Mouse (Mus musculus): ENCODE measurements around the gene Arhgap42.

The Arhgap42 gene

GRCm38 (mm10) chr9:9238438-9239391 is at the start of gene Arhgap42:
TSS of gene Arhgap42 (minus strand) at chr9:9239101.
- in situ Hi-C loops (cut with MboI; ENCODE audit: unreplicated experiment in 2 of 2), result loop anchor here in 1 of 2 experiments (5.0 to 10.0 kb wide), 2 partner anchors 41 to 84 kb away; no protein-coding TSS in a partner anchor

GRCm38 (mm10) chr9:9288140-9288539 is 49.2 kb upstream of the Arhgap42 start:
- in situ Hi-C loops (cut with MboI; ENCODE audit: unreplicated experiment in 2 of 2), result no loop called here

- in situ Hi-C loops (cut with MboI; ENCODE audit: unreplicated experiment in 2 of 2), result loop anchor here in 1 of 2 experiments (25.0 kb wide), 1 partner anchor 93 kb away; no protein-coding TSS in a partner anchor
Measured at GRCm38 (mm10) chr9:9269305-9269704, 30.4 kb upstream of the Arhgap42 start.

- in situ Hi-C loops (cut with MboI; ENCODE audit: unreplicated experiment in 2 of 2), result loop anchor here in 1 of 2 experiments (25.0 kb wide), 1 partner anchor 94 kb away; no protein-coding TSS in a partner anchor
Measured at GRCm38 (mm10) chr9:9267606-9268601, 29.0 kb upstream of the Arhgap42 start.

- in situ Hi-C loops (cut with MboI; ENCODE audit: unreplicated experiment in 2 of 2), result loop anchor here in 1 of 2 experiments (25.0 kb wide), 1 partner anchor 99 kb away; no protein-coding TSS in a partner anchor
Measured at GRCm38 (mm10) chr9:9263543-9263942, 24.6 kb upstream of the Arhgap42 start.

GRCm38 (mm10) chr9:9262479-9262878 is 23.6 kb upstream of the Arhgap42 start:
- in situ Hi-C loops (cut with MboI; ENCODE audit: unreplicated experiment in 2 of 2), result loop anchor here in 1 of 2 experiments (25.0 kb wide), 1 partner anchor 100 kb away; no protein-coding TSS in a partner anchor

GRCm38 (mm10) chr9:9254764-9255163 is 15.9 kb upstream of the Arhgap42 start:
- in situ Hi-C loops (cut with MboI; ENCODE audit: unreplicated experiment in 2 of 2), result loop anchor here in 1 of 2 experiments (25.0 kb wide), 1 partner anchor 108 kb away; no protein-coding TSS in a partner anchor

GRCm38 (mm10) chr9:9248529-9248928 is 9.6 kb upstream of the Arhgap42 start:
- in situ Hi-C loops (cut with MboI; ENCODE audit: unreplicated experiment in 2 of 2), result no loop called here

- in situ Hi-C loops (cut with MboI; ENCODE audit: unreplicated experiment in 2 of 2), result no loop called here
Measured at GRCm38 (mm10) chr9:9245994-9246393, 7.1 kb upstream of the Arhgap42 start.

- in situ Hi-C loops (cut with MboI; ENCODE audit: unreplicated experiment in 2 of 2), result no loop called here
Measured at GRCm38 (mm10) chr9:9243834-9244233, 4.9 kb upstream of the Arhgap42 start.

- in situ Hi-C loops (cut with MboI; ENCODE audit: unreplicated experiment in 2 of 2), result no loop called here
Measured at GRCm38 (mm10) chr9:9241202-9241795, 2.4 kb upstream of the Arhgap42 start.

GRCm38 (mm10) chr9:9237511-9237910 is 1.4 kb downstream of the Arhgap42 start:
- in situ Hi-C loops (cut with MboI; ENCODE audit: unreplicated experiment in 2 of 2), result loop anchor here in 1 of 2 experiments (5.0 to 10.0 kb wide), 2 partner anchors 40 to 83 kb away; no protein-coding TSS in a partner anchor

- in situ Hi-C loops (cut with MboI; ENCODE audit: unreplicated experiment in 2 of 2), result loop anchor here in 1 of 2 experiments (10.0 kb wide), 1 partner anchor 75 kb away; no protein-coding TSS in a partner anchor
Measured at GRCm38 (mm10) chr9:9229662-9230061, 9.2 kb downstream of the Arhgap42 start.

GRCm38 (mm10) chr9:9224837-9225236 is 14.1 kb downstream of the Arhgap42 start:
- in situ Hi-C loops (cut with MboI; ENCODE audit: unreplicated experiment in 2 of 2), result loop anchor here (25.0 kb wide), 2 partner anchors 538 to 1363 kb away; partner anchors contain the start of gene Birc3 (in 1 of the 2)

- in situ Hi-C loops (cut with MboI; ENCODE audit: unreplicated experiment in 2 of 2), result loop anchor here (25.0 kb wide), 2 partner anchors 536 to 1361 kb away; partner anchors contain the start of gene Birc3 (in 1 of the 2)
Measured at GRCm38 (mm10) chr9:9223384-9223783, 15.5 kb downstream of the Arhgap42 start.

- in situ Hi-C loops (cut with MboI; ENCODE audit: unreplicated experiment in 2 of 2), result loop anchor here (25.0 kb wide), 2 partner anchors 535 to 1360 kb away; partner anchors contain the start of gene Birc3 (in 1 of the 2)
Measured at GRCm38 (mm10) chr9:9221950-9222486, 16.9 kb downstream of the Arhgap42 start.

- in situ Hi-C loops (cut with MboI; ENCODE audit: unreplicated experiment in 2 of 2), result loop anchor here (25.0 kb wide), 2 partner anchors 534 to 1359 kb away; partner anchors contain the start of gene Birc3 (in 1 of the 2)
Measured at GRCm38 (mm10) chr9:9221185-9221584, 17.7 kb downstream of the Arhgap42 start.

- in situ Hi-C loops (cut with MboI; ENCODE audit: unreplicated experiment in 2 of 2), result loop anchor here (25.0 kb wide), 2 partner anchors 531 to 1356 kb away; partner anchors contain the start of gene Birc3 (in 1 of the 2)
Measured at GRCm38 (mm10) chr9:9218301-9218700, 20.6 kb downstream of the Arhgap42 start.

- in situ Hi-C loops (cut with MboI; ENCODE audit: unreplicated experiment in 2 of 2), result loop anchor here (25.0 kb wide), 2 partner anchors 528 to 1353 kb away; partner anchors contain the start of gene Birc3 (in 1 of the 2)
Measured at GRCm38 (mm10) chr9:9214849-9215248, 24.1 kb downstream of the Arhgap42 start.
